Mouse (Mus musculus) NIH3T3 (cell line): ENCODE data around the gene Nbeal1.

Experiments
- DNase-seq: peaks from one replicate; pipeline ENCODE4 v3.0.0-alpha.2; 2012; ENCODE audit warnings: low read depth

The Nbeal1 gene

DNA sequence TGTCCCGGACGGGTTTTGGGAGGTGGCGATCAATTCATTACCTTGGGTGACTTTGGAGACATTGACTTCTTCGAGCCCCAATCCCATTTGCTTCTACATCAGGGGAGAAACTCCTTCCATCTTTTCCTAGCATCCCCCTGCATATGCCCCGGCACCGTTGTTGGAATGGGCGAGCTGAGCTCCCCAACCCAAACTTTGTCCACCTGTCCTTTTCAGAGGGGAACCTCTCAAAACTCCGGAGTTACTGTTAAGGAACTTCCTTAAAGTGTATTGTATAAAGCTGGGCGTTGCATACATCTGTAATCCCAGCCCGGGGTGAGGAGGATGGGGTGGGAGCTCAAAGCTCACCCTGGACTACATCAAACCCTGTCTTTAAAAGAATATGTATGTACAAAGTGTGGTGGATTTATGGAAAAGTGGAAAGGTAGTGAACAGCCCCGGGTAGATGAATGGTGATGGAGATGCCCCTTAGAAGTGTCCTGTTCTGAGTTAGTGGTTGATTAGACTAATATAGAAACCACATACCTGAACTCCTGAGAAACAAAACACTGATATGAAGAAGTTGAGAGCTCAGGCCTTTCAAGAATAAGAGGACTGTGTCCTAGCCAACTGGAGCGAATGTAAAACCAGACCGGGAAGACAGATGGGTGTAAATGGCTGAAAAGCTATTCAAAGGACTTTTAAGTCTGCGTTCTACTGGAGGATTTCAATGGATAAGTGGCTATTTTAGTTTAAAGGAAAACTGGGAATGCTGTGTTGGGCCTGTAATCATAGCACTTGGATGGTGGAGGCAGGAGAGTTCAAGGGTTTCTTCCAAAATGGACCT, 163.4 kb downstream of the Nbeal1 start:
- peak; percentile 33 for DNase-seq

DNA sequence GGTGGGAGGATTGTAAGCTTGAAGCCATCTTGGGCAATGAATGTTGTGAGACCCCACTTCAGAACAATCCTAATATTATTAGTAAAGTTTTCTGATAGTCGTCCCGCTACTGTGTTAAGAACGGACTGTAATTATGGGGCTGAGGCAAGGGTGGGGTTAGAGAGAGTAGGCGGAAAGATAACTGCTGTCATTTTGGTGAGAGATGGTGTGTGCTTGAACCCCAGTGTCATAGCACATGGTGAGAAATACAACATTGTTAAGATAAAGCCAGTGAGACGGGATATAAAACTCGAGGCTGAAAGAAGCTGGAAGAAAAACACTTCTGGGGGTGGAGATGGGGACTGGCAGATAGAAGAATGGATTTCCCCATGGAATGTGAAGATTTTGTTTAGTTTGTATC, 164.3 kb downstream of the Nbeal1 start:
- no peak for DNase-seq

DNA sequence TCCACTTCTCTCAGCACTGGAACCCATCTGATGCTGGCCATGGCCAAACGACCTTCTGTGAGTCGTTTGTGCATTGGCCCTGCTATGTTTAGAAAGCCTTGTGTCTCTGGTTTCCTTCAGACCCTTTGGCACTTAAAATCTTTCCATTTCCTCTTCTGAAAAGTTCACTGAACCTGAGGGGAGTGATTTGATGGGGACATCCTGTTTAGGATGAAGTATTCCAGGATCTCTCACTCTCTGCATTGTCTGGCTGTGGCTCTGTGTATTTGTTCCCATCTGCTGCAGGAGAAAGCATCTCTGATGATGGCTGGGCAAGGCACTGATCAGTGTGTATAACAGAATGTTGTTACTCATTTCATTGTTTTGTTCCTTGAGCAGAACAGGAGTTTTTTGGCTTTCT, 165.3 kb downstream of the Nbeal1 start:
- DNase-seq = no peak

DNA sequence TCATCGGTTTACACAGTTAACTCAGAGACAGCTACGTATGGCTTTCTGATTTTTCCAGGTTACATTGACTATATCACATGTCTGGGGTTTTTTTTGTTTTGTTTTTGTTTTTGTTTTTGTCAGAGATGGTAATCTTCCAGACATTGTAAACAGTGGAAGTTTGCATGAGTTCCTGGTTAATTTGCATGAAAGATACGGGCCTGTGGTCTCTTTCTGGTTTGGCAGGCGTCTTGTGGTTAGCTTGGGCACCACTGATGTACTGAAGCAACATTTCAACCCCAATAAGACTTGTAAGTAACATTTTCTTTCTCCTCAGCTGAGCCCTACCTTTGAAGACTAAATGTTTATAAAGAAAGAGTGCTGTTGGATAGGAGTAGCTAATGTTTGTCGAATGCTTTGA, 172.4 kb downstream of the Nbeal1 start:
- peak; percentile 36 for DNase-seq

DNA sequence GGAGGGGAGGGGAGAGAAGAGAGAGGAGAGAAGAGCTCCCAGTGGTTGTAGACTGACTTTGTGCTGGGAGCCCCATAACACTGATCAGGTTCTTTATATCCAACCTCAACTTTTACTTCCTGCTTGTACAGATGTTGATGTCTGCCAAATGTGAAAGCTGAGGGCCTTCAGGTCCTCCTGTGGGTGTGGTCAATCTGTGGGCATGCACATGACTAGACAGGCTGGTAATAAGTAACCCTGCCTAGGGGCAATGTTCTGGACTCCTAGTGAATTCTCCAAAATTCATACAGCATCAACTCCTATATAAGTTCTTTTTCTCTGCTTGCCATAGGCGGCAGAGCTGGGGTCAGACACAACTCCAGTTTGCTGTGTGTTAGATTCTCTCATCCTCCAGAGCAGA, 181.2 kb downstream of the Nbeal1 start:
- peak; percentile 15 for DNase-seq

DNA sequence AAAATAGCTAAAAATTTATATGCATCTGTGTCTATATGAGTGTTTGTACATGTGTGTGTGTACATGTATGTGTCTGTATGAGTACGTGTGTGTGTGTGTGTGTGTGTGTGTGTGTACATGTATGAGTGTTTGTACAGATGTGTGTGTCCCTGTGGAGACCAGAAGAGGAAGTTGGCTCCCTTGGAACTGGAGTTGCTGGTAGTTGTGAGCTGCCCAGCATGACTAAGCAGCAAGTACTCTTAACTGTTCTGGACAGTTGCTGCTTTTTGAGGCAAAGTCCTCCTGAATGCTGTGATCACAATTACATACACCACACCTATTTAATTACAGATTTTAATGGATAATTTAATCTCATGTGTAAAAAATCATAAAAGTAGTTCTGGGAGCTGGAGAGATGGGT, 196.2 kb downstream of the Nbeal1 start:
- DNase-seq = no peak

DNA sequence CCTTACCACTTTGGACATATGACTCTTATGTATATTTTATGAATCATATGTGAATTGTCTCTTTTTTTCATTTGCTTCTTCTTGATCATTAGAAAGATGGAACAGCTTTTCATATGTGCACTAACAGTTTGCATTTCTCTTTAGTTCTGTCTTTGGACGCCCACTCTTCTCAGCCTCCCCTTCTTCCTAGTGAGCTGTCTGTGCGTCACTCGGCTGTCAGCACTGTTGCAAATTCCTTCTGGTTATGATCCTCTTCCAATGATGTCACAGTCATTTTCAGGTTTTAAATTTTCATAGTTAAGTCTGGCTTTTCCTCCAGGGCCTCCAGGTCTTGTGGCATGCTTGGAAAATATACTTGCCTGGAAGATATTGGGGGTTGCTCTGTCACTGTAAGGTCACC, 201.5 kb downstream of the Nbeal1 start:
- no peak for DNase-seq
